Mouse (Mus musculus) 3134 (cell line): ENCODE results near the gene S1pr4.

Experiments used
- DNase-seq: peaks from one replicate; pipeline ENCODE4 v3.0.0-alpha.2; 2011; ENCODE audit warnings: low spot score; ENCODE audit not compliant: insufficient read length; ENCODE audit errors: extremely low read depth

The S1pr4 gene

GRCm38 (mm10) chr10:81450140-81450539 is 49.8 kb downstream of the S1pr4 start:
- peak; percentile 49 for DNase-seq
